Mouse (Mus musculus): ENCODE data around the gene Fbxo40. TPM values are rescaled to one million over a fixed set of nuclear protein-coding genes. Genes with fewer than 3 reads are reported as not detected.

The Fbxo40 gene
- polyA plus RNA-seq, 1 experiment = 0.20 TPM

DNA sequence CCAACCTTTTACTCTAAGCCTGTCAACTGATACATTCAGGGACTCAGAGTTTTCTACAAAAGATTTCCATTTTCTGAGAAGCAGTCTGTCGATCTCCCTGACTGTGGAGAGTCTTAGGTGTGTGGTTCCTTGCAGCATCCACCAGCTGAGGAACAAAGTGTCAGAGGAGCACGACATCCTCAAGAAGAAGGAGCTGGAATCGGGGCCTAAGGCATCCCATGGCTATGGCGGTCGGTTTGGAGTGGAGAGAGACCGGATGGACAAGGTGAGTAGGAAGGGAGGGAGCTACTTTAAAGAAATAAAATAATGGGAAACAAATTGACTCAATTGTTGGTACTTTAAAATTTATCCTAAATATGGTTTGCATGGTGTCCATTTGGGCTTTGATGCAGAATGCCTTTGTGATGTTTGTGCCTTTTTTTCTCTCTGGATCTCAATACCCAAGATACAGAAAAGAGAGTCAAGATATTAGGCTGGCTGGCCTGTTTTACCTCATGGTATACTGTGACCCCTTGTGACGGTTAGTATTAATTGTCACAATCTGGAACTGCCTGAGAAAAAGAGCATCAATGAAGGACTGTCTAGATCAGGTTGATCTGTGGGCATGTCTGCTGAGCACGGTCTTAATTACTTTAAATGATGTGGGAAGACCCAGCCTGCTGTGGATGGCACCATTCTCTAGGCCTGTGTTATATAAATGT, 43.7 kb downstream of the Fbxo40 start:
- DNase-seq (ENCODE audit: low read depth) = no peak

DNA sequence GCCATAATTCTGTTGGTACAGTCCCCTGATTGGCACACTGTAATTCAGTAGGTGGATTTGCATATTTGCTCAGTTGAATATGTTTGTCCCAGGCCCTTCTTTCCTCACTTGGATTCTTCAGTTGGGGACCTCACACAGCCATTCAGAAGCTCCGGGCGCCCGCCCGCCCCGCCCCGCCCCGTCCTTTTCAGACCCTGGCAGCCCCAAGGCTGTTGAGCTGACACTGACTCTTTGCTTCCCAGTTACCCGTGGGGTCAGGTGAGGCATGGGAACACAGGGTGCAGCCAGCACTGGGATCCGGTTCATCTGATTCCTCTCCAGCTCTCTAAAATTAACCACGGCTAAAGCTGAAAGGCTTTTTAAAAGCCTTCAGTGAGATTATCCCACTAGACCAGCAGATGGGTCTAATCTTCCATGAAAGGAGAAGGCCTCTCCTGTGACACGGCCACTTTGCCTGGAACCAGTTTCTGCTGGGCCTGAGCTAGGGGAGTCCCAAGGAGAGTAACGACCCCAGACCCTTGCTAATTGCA, 45.3 kb downstream of the Fbxo40 start:
- DNase-seq (ENCODE audit: low read depth) = no peak

DNA sequence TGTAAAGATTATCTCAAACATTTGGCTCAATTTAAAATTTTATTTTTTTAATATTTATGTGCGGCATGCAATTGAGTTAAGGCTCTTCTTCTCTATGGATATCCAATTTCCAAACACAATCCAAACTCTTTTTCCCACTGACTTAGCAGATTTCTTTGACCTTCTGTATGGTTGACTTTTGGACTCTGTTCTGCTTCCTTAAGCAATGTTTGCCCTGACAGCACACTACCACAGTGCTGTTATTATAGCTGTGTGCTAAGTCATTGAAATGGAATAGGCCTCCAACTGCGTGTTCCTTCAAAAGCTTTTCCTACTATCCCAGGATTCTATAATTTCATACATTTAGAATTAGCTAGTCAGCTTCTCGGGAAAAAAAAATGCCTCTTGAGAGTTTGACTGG, 46.7 kb downstream of the Fbxo40 start:
- DNase-seq (ENCODE audit: low read depth) = no peak

DNA sequence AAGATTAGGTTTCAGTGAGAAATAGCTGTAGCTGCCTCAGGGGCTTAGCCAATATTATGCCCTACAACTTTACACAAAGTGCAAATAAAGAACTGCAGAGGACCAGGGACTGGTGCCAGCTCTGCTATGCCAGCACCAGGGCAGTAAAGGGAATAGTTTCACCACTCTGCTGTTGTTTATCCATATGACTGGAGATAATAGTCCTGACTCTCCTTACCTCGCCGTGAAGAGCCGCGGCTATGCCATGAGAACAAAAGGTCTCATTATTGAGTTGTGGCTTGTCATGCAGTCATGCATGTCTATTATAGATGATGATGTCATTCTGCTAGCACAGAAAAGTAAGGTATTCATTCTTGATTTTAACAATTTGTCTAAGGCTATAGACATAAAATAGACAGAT, 48.4 kb downstream of the Fbxo40 start:
- no peak for DNase-seq (ENCODE audit: low read depth)

DNA sequence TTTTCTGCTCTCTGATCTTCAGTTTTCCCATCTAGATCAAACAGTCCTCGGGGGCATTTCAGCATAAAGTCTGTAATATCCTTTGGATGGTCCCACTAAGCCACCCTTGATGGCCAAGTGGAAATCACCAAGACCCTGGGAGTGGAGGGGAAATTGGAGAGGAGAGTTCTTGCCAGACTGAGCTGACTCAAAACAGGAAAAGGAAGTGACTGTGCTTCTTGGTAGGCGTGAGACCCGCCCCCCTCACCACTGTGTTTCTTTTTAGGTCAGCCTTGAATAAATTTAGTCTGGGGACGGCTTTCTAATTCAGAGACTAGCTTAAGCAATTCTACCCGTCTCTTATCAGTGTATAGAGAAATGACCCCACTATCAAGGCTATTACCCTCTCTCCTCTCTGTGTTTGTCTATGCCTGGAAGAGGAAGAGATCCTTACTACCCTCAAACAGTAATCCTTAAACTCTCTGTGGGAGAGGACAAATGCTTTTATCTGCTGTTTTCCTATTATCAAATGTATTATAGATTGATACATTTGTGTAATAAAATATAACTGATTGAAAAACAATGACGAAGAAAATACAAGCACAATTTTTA, 49.0 kb downstream of the Fbxo40 start:
- no peak for DNase-seq (ENCODE audit: low read depth)

DNA sequence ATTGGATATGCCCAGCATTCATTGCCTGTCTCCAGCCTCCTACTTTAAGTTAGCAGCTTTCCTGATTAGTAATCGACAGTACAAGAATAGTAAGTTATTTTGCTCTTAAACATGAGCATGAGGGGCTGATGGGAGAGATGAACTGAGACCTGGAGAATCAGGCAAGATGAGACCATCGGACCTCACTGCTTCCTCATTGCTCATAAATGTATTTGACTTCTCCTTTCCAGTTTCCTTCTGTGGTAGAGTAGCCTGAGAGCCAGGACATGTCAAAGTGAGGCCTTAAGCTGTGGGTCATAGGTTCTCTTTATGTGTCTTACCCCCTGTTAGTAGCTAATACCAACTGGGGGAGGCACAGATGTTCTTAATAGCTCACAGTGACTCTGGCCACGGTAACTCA, 54.5 kb downstream of the Fbxo40 start:
- no peak for DNase-seq (ENCODE audit: low read depth)

DNA sequence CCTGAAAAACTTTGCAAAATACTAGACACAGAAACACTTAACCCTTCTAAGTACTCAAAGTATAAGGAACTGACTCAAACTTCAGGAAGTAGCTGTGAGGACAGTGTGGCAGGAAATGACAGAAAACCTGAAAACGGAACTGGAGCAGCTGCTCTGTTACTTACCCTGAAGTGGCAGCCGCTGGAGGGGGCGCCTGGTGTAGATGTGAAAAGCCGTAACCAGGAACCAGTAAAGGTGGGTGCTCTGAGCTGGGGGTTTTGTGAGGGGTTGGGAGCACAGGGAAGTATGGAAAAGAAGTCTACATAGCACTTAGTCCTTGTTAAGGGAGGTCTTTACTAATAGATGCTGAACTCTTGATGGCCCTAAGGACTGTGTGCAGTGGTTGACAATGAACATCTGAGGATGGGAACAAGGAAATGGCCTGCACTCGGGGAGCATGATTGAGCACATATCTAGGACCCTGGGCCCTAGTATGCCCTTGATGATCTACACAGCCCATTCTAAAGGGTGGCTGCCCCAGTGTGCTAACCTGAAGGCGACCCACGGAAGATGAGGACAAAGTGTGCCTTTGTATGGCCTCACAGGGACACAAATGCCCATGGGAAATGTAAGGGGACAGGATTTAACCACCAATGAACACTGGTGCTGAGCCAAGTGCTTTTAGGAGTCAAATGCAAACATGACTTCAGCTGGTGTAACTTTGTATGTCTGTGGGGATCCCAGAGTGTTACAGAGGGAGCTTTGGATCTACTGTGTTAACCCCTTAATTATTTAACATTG, 55.2 kb downstream of the Fbxo40 start, which contains the start of gene Hcls1:
Hcls1 (plus strand) TSS at position 143 of the 780 bp plus-strand sequence.
- no peak for DNase-seq (ENCODE audit: low read depth)

DNA sequence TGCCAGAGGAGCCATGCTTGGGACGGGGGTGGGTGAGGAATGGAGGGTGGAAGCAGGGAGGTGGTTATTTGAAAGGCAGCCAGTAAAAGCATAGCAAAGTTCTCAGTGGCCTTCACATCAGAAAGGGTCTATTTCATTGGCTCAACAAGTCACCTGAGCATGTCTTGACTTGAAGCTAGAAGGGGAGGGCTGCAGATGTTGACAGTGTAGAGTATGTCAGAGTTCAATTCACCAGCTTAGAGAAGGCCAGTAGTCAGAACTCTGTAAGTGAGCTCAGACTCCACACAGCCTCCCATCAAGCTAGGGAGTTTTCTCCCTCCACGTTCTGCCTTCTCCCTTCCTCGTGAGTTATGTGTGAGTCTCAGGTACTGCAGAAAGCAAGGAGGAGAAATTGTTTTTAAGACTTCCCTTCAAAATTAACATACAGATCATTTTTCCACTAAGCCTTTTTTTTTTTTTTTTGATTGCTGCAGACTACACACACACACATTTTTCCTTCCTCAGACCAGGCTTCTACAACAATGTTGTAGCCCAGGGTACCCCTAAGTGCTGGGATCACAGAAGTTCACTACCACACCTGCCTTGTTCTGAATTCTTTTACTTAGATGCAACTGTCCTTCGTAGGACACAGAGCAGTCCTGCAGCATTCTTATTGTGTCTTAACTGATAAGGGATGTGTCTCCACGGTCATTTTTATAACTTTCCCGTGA, 56.0 kb downstream of the Fbxo40 start:
- DNase-seq (ENCODE audit: low read depth) = peak; percentile 52

DNA sequence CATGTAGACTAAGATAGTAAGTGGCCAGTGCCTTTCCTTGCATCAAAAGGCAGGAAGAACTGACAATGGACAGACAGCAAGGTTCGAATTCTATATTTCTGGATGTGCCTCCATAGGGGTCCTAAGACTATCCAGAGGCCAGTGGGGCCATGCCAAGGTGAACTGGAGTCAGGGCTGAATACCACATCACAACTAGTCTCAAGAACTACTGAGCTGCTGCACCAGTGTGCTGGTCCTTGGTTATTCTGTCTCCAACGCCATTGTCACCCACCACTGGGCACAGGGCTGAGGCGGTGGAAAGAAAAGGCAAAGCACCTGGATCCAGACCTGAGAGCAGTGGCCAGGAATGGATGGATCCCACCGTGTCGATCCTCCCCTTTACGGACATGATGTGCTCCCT, 57.7 kb downstream of the Fbxo40 start:
- DNase-seq (ENCODE audit: low read depth) = no peak

DNA sequence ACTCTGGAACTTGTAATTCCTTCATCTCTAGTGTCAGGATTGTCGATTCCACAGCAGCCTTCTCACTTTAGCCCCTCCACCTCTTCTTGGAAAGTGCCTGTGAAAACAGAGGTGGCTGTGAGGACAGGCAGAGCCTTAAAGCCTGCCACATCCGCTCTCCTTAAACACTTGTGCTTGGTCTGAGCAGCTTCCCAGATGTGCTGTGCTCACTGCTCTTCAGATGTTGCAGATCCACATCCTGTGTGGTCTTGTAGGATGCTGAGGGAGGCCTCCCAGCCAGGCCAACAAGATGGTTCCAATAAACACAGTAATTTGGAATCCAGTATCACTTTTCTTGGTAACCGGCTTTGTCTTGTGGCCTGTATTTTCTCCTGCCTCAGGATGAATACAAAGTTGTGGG, 58.3 kb downstream of the Fbxo40 start:
- no peak for DNase-seq (ENCODE audit: low read depth)

DNA sequence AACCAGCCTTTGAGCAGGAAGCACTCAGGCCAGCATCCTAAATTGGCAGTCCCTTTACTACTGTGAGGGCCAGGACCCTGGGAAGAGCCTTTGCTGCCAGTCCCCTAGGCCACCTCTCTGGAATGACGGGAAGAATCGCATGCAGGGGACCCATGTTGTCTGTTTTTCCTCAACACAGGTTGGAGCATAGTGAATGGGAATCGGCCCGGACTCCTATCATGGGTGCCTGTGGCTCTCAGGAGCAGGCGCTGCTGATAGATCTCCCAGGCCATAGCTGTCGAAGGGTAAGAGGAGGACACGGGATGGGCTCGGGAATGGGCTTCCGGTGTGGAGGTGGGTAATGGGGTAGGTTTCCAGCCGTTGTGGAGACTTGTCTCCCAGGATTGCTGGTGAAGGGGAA, 58.9 kb downstream of the Fbxo40 start:
- no peak for DNase-seq (ENCODE audit: low read depth)

DNA sequence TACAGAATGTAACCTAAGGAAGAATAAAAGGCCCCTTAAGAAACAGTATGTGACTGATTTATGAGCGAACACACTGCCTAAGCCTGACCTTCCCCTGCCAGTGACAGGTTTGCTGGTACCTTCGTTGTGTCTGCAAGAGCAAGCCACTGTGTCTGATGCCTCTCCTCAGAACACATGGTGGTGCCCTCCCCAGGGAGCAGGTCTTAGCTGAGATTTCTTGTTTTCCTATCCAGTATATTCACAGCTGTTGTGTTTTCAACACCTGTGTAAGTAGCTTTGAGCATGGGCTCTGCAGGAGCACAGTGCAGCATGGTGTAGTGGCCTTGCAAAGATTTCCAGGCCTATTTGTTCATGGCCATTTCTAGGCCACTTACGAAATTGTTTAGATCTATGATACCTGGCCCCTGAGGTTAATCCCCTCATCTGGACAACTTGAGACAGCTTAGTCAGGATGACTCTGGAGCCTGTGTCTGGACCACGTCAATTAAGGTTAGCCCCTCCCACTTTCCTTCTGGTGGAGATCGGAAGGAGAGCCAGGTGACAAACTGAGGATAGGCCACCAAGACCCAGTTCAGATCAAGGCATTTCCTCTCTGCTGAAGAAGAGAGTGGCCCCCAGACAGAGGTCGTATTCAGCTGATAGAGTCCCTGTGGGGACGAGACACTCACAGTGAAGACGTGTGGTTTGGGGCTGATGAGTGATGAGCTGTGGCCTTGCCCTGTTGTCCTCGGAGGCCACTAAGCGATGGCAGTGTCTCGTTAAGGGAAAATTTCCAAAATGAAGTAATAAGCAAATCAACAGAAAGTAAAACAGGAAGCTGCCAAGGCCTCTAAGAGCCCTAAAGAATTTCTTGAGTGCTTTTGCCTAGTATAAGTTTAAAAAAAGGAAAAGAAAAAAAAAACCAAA, 59.8 kb downstream of the Fbxo40 start:
- no peak for DNase-seq (ENCODE audit: low read depth)

DNA sequence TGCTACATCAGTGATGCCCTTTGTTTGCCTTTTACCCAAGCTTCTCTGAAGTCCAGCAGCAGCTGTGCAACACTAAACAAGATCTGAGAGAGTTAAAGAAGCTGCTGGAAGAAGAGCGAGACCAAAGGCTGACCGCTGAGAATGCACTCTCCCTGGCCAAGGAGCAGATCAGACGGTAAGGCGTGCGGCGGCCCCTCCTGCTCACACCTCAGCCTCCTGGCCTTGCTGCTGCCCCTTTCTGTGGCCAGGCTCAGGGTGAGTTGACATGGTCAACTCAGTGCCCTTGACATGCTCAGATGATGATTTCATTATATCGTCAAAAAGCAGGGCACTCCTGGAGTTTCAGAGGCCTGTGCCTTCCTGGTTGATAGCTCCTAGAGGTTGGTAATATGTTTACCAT, 61.1 kb downstream of the Fbxo40 start:
- DNase-seq (ENCODE audit: low read depth) = no peak

DNA sequence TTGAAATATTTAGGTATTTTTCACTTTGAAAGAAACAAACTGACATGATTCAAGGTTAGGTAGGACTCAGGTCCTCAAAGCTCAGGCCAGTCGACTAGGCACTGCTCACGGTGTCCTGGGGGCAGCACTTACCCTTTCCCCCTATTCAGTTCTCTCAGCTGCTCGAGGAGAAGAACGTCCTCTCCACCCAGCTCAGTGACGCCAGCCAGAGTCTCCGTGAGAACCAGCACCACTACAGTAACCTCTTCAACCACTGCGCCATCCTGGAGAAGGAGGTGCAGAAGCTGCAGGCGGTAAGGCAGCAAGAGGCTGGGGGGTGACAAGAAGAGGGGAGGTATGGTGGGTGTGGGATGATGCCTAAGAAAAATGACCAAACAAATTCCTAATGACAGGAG, 62.2 kb downstream of the Fbxo40 start:
- DNase-seq (ENCODE audit: low read depth) = no peak

DNA sequence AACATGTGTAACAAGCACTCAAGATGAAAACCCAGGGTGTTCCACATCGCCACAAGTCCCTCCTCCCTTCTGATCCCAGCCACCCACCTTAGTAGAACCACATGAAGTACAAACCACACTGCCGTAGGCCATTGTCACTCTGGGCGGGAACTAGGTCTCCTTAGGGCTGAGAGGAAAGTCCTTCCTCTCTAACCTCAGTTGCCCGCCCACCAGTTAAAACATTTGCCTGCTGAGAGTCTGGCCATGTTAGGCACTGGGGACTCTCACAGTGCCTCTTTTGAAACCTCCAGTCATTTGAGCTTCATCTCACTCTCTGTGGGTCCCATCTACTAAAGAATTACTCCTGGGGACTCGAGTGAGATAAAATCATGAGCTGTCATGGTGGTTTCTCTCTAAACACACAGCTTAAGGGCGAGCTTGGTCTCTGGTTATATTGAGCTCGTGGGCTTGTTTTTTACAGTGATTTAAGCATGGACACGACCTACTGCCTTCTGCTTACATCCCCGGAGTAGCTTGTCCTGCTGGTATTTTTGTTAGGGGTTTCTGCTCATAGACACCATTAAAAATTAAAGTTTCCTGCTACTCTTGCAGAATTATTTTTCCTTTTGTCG, 62.7 kb downstream of the Fbxo40 start:
- DNase-seq (ENCODE audit: low read depth) = no peak

DNA sequence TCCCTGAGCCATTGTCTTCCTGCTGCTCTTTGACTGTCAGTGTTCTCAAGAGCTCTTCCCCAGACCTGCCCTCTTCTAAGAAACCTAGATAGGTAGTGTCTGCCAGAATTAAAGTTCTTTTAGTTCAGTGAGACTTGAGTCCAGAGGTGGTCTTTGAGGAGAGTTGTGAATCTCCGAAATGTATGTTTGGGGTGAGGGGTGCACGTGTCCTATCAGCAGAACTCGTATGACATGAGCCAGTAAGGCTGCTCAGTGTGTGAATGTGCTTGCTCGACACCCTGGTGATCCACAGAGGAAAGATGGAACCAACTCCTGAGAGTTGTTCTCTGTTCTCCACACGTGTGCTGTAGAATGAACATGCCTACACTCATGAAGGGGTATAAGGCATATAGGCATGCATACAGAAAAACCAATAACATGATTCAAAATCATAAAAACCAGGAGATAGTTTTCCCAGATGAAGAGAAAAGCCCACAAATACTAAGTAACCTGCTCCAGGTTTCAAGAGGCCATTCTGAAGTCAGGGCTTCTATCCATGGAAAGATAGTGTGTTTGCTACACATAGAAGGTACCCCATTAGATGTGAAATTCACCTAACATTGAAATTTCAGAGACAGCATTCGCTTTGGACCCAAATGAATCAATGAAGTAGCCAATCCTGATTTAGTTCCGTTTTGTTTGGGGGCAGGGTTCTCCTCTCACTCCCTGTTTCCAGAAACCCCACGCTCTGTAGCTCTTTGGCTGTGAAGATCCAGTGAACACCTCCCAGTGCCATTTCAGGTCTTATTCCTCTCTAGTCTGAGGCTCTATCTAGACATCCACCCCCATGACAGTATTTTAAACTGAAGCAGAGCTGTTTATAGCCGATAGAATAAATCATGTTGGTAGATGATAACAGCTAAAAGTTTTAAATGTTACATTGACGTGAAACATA, 63.5 kb downstream of the Fbxo40 start:
- no peak for DNase-seq (ENCODE audit: low read depth)

DNA sequence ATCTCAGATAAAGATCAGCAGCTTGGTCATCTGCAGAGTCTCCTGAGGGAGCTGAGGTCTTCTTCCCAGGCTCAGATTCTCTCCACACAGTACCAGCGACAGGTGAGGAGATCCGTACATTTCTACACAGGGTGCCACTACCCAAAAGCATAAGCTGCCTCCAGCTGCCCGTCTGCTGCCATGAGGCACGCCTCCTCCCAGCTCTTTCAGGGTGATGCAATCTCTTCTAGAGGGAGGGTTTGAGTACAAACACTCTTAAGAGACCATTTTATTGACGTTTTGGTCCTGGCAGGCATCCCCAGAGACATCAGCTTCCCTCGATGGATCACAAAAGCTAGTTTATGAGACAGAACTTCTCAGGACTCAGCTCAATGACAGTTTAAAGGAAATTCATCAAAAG, 64.5 kb downstream of the Fbxo40 start:
- no peak for DNase-seq (ENCODE audit: low read depth)

DNA sequence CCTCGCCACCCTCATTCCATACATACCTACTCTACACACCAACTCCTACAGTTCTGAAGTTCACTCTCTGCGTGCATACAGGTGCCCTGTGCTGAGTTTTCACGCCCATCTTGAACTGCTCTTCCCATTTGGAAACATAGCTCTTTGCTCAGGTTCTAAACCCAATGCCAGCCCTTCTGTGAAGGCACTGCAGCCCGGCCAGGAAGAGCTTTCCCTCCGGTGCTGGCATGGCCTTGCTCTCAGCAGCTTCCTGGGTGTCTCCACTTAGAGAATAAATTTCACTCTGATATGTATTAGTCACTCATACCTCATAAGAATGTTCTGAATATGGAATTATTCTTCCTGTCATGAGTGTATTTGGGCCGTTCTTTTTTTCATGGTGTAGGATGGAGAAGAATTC, 64.9 kb downstream of the Fbxo40 start:
- DNase-seq (ENCODE audit: low read depth) = no peak

DNA sequence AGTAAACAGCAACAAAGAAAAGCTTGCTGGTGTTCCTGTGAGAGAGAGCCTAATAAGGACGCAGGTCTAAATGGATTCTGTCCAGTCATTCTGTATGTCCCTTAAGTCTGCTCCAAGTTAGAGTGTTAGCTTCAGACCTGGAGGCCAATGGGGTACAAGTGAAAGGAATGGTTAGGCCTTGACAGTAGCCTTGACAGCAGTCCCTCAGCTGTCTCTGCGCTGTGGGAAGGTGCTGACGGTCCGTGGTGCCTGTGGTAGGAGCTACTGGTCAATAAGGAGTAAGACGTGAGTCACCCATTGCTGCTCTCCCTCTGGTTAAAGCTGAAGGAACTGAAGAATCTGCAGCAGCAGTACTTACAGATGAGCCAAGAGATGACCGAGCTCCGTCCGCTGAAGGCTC, 66.0 kb downstream of the Fbxo40 start:
- DNase-seq (ENCODE audit: low read depth) = no peak

DNA sequence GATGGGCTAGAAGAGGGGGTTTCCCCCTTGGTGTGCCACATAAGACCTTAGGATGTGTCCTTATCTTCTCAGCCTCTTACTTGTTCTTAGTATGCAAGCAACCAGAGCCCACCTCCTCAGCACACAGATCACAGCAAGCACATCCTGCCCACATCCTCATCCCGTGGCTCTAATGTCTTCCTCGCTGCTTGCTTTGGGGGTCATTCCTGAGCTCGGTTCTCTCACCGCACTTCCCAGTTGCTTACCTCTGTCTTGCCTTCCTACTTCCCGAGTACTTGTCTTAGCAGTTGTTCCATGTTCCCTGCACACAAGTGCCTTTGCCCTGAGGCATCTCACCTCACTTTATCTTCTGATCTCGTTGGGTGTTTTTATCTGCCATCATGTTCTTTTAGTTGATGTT, 68.3 kb downstream of the Fbxo40 start:
- DNase-seq (ENCODE audit: low read depth) = no peak
